Mouse (Mus musculus): ENCODE measurements around the gene Mob1a. TPM values are rescaled to one million over a fixed set of nuclear protein-coding genes. Genes with fewer than 3 reads are reported as not detected.
A peak's percentile ranks its signal among the peaks of the same experiment; 100 is the strongest.

Gene Mob1a
- total RNA-seq, 1 experiment, result 53.4 TPM

GRCm38 (mm10) chr6:83349274-83349958 is 23.6 kb downstream of the Mob1a start:
- Histone ChIP-seq H3K4me1 (ENCODE audit: control insufficient read depth in 2 of 2, insufficient read depth in 2 of 2, low read length in 2 of 2, poor library complexity in 1 of 2) (peaks cover 0 to 4% of the 10 kb centered on the region in 2 experiments; a peak in 1 of 4 replicates), H3K9ac (ENCODE audit: insufficient read depth, low read depth, low read length, poor library complexity, severe bottlenecking) (peak overlapping the region; percentile 87), H3K9me3 (ENCODE audit: control insufficient read depth, insufficient read depth, low read depth, low read length) (no peaks in the 10 kb centered on the region), H3K36me3 (ENCODE audit: control insufficient read depth, insufficient read depth, low read length, poor library complexity, severe bottlenecking) (peaks cover 6% of the 10 kb centered on the region), H3K4me3 (ENCODE audit: insufficient read depth in 1 of 2, low read depth in 1 of 2, low read length in 2 of 2, poor library complexity in 1 of 2, severe bottlenecking in 1 of 2) (peak overlapping the region; percentile 84 to 89), H3K27ac (ENCODE audit: insufficient read depth, low read depth, low read length, poor library complexity, severe bottlenecking) (no peak overlapping the region)
- in situ Hi-C loops (cut with MboI; ENCODE audit: low sequenced_read_pairs in 2 of 2, unreplicated experiment in 2 of 2), result no loop called here
- no peak for TF ChIP-seq CHD2 (IDR thresholded peaks at IDR 0.05; ENCODE audit: low read depth, low read length)
- TF ChIP-seq HCFC1 (IDR thresholded peaks at IDR 0.05; ENCODE audit: borderline replicate concordance, insufficient read depth, low read length), result peak; percentile 53; the same call in 1 of the 2 replicates
- peak; percentile 67 for DNase-seq (ENCODE audit: low read depth, low spot score)

GRCm38 (mm10) chr6:83350172-83350571 is 24.4 kb downstream of the Mob1a start:
- TF ChIP-seq ZNF384 (IDR thresholded peaks at IDR 0.05; ENCODE audit: low read depth, low read length) (no peak), HCFC1 (IDR thresholded peaks at IDR 0.05; ENCODE audit: borderline replicate concordance, insufficient read depth, low read length) (no peak), MAFK (IDR thresholded peaks at IDR 0.05; ENCODE audit: insufficient read depth, low read depth, low read length) (no peak), ZC3H11A (IDR thresholded peaks at IDR 0.05; ENCODE audit: borderline replicate concordance, low read depth, low read length) (no peak), CHD2 (IDR thresholded peaks at IDR 0.05; ENCODE audit: low read depth, low read length) (no peak)
- no peak overlapping the region for H3K27ac ChIP-seq (ENCODE audit: insufficient read depth, low read depth, low read length, poor library complexity, severe bottlenecking)
- DNase-seq (ENCODE audit: low read depth, low spot score), result no peak
- in situ Hi-C loops (cut with MboI; ENCODE audit: low sequenced_read_pairs in 2 of 2, unreplicated experiment in 2 of 2), result loop anchor here in 1 of 2 experiments (10.0 kb wide), 1 partner anchor 145 kb away; no protein-coding TSS in a partner anchor
- peak overlapping the region; percentile 84 to 89 for H3K4me3 ChIP-seq (ENCODE audit: insufficient read depth in 1 of 2, low read depth in 1 of 2, low read length in 2 of 2, poor library complexity in 1 of 2, severe bottlenecking in 1 of 2)
- no peaks in the 10 kb centered on the region for H3K9me3 ChIP-seq (ENCODE audit: control insufficient read depth, insufficient read depth, low read depth, low read length)
- H3K36me3 ChIP-seq (ENCODE audit: control insufficient read depth, insufficient read depth, low read length, poor library complexity, severe bottlenecking), result peaks cover 6% of the 10 kb centered on the region
- H3K4me1 ChIP-seq (ENCODE audit: control insufficient read depth in 2 of 2, insufficient read depth in 2 of 2, low read length in 2 of 2, poor library complexity in 1 of 2), result peaks cover 0 to 4% of the 10 kb centered on the region in 2 experiments; a peak in 1 of 4 replicates
- H3K9ac ChIP-seq (ENCODE audit: insufficient read depth, low read depth, low read length, poor library complexity, severe bottlenecking), result peak overlapping the region; percentile 87; the same call in 1 of the 2 replicates

- H3K36me3 ChIP-seq (ENCODE audit: control insufficient read depth, insufficient read depth, low read length, poor library complexity, severe bottlenecking), result peaks cover 6% of the 10 kb centered on the region
- no peaks in the 10 kb centered on the region for H3K9me3 ChIP-seq (ENCODE audit: control insufficient read depth, insufficient read depth, low read depth, low read length)
- in situ Hi-C loops (cut with MboI; ENCODE audit: low sequenced_read_pairs in 2 of 2, unreplicated experiment in 2 of 2), result loop anchor here in 1 of 2 experiments (10.0 kb wide), 1 partner anchor 144 kb away; no protein-coding TSS in a partner anchor
- H3K9ac ChIP-seq (ENCODE audit: insufficient read depth, low read depth, low read length, poor library complexity, severe bottlenecking), result no peak overlapping the region
- DNase-seq (ENCODE audit: low read depth, low spot score), result no peak
- H3K4me3 ChIP-seq (ENCODE audit: insufficient read depth in 1 of 2, low read depth in 1 of 2, low read length in 2 of 2, poor library complexity in 1 of 2, severe bottlenecking in 1 of 2), result no peak overlapping the region
- H3K27ac ChIP-seq (ENCODE audit: insufficient read depth, low read depth, low read length, poor library complexity, severe bottlenecking), result no peak overlapping the region
- TF ChIP-seq ZNF384 (IDR thresholded peaks at IDR 0.05; ENCODE audit: low read depth, low read length) (no peak), HCFC1 (IDR thresholded peaks at IDR 0.05; ENCODE audit: borderline replicate concordance, insufficient read depth, low read length) (no peak), ZC3H11A (IDR thresholded peaks at IDR 0.05; ENCODE audit: borderline replicate concordance, low read depth, low read length) (no peak)
- H3K4me1 ChIP-seq (ENCODE audit: control insufficient read depth in 2 of 2, insufficient read depth in 2 of 2, low read length in 2 of 2, poor library complexity in 1 of 2), result peaks cover 0 to 4% of the 10 kb centered on the region in 2 experiments; a peak in 1 of 4 replicates
Measured at GRCm38 (mm10) chr6:83350851-83351405, 25.1 kb downstream of the Mob1a start.

- Histone ChIP-seq H3K4me3 (ENCODE audit: insufficient read depth in 1 of 2, low read depth in 1 of 2, low read length in 2 of 2, poor library complexity in 1 of 2, severe bottlenecking in 1 of 2) (no peak overlapping the region), H3K9me3 (ENCODE audit: control insufficient read depth, insufficient read depth, low read depth, low read length) (no peaks in the 10 kb centered on the region), H3K36me3 (ENCODE audit: control insufficient read depth, insufficient read depth, low read length, poor library complexity, severe bottlenecking) (peaks cover 6% of the 10 kb centered on the region), H3K27ac (ENCODE audit: insufficient read depth, low read depth, low read length, poor library complexity, severe bottlenecking) (no peak overlapping the region), H3K4me1 (ENCODE audit: control insufficient read depth in 2 of 2, insufficient read depth in 2 of 2, low read length in 2 of 2, poor library complexity in 1 of 2) (peaks cover 0 to 4% of the 10 kb centered on the region in 2 experiments; a peak in 1 of 4 replicates), H3K9ac (ENCODE audit: insufficient read depth, low read depth, low read length, poor library complexity, severe bottlenecking) (no peak overlapping the region)
- in situ Hi-C loops (cut with MboI; ENCODE audit: low sequenced_read_pairs in 2 of 2, unreplicated experiment in 2 of 2), result loop anchor here in 1 of 2 experiments (10.0 kb wide), 1 partner anchor 143 kb away; no protein-coding TSS in a partner anchor
- TF ChIP-seq ZC3H11A (IDR thresholded peaks at IDR 0.05; ENCODE audit: borderline replicate concordance, low read depth, low read length), result no peak
- no peak for TF ChIP-seq MAFK (IDR thresholded peaks at IDR 0.05; ENCODE audit: insufficient read depth, low read depth, low read length)
- TF ChIP-seq CHD2 (IDR thresholded peaks at IDR 0.05; ENCODE audit: low read depth, low read length), result no peak
- no peak for TF ChIP-seq ZNF384 (IDR thresholded peaks at IDR 0.05; ENCODE audit: low read depth, low read length)
- TF ChIP-seq HCFC1 (IDR thresholded peaks at IDR 0.05; ENCODE audit: borderline replicate concordance, insufficient read depth, low read length), result no peak
- DNase-seq (ENCODE audit: low read depth, low spot score), result no peak
Measured at GRCm38 (mm10) chr6:83351490-83352160, 25.8 kb downstream of the Mob1a start.

Data from ES-E14 (cell line).